Mouse (Mus musculus) embryonic fibroblast, embryonic 13.5 days (primary cell): ENCODE measurements around the gene Spns2. TPM values are rescaled to one million over a fixed set of nuclear protein-coding genes. Genes with fewer than 3 reads are reported as not detected.

ENCODE experiments used
- H3K27ac ChIP-seq: 2 replicates; pipeline ENCODE4 v1.5.1; 2012; ENCODE audit warnings: low read length, control low read depth, inconsistent platforms; ENCODE audit not compliant: insufficient read depth
- H3K4me1 ChIP-seq: 2 replicates; pipeline ENCODE4 v1.6.1; 2011; ENCODE audit warnings: low read length; ENCODE audit not compliant: control insufficient read depth, insufficient read depth
- H3K4me3 ChIP-seq: 2 replicates; pipeline ENCODE4 v1.5.1; 2011; ENCODE audit warnings: mild to moderate bottlenecking, control low read depth, low read length; ENCODE audit not compliant: insufficient read depth
- CTCF ChIP-seq: IDR thresholded peaks from 2 replicates; pipeline ENCODE4 v1.5.1; 2011; ENCODE audit warnings: mild to moderate bottlenecking, control low read depth, low read length, moderate library complexity, borderline replicate concordance; ENCODE audit not compliant: insufficient read depth
- POLR2A ChIP-seq: IDR thresholded peaks from 2 replicates; pipeline ENCODE4 v1.6.1; 2011; ENCODE audit warnings: low read depth, mild to moderate bottlenecking, control low read depth, low read length, moderate library complexity
- polyA plus RNA-seq: library from polyadenylated mRNA; stranded (reverse); fragments of >200 nt; gene quantifications from 2 replicates; pipeline ENCODE4 v1.2.4, GENCODE M21; 2011; ENCODE audit warnings: low read depth; ENCODE audit not compliant: missing spikeins, insufficient read length

Gene Spns2
- polyA plus RNA-seq, 1 experiment, result 1.3 TPM

GRCm38 (mm10) chr11:72415155-72415554 lies 74.5 kb downstream of the Spns2 start:
- Histone ChIP-seq H3K27ac (no peak overlapping the region), H3K4me1 (peaks cover 5% of the 10 kb centered on the region; the same call in 1 of the 2 replicates), H3K4me3 (no peak overlapping the region)
- TF ChIP-seq CTCF, result no peak
- TF ChIP-seq POLR2A, result no peak

- H3K4me3 ChIP-seq, result no peak overlapping the region
- no peak overlapping the region for H3K27ac ChIP-seq
- TF ChIP-seq POLR2A (no peak), CTCF (no peak)
- H3K4me1 ChIP-seq, result peaks cover 5% of the 10 kb centered on the region; the same call in 1 of the 2 replicates
Measured at GRCm38 (mm10) chr11:72413601-72414190, 76.0 kb downstream of the Spns2 start.

DNA sequence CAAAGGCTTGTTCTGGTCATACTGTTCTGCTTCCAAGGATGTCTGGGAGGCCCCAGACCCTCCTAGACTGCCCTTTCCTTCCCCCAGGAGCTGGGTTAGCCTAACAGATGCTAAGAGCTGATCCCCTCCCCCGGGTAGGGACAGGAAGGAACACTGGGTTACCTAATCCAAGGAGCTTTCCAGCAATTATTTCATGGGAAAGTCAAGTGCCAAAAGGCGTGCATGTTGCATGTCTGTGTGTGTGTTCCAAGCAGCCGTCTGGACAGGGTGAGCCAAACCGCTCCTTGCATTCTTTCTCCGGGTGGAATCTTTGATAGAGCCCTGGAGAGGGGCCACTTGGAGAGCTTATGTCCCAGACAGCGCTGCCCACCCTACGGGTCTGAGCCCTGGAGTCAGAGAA lies 76.7 kb downstream of the Spns2 start:
- H3K4me1 ChIP-seq, result peaks cover 5% of the 10 kb centered on the region; the same call in 1 of the 2 replicates
- no peak overlapping the region for H3K4me3 ChIP-seq
- TF ChIP-seq CTCF (no peak), POLR2A (no peak)
- no peak overlapping the region for H3K27ac ChIP-seq

- no peak overlapping the region for H3K4me3 ChIP-seq
- no peak overlapping the region for H3K27ac ChIP-seq
- H3K4me1 ChIP-seq, result peaks cover 5% of the 10 kb centered on the region; the same call in 1 of the 2 replicates
- no peak for TF ChIP-seq POLR2A
- TF ChIP-seq CTCF, result no peak
Measured at GRCm38 (mm10) chr11:72411945-72412344, 77.8 kb downstream of the Spns2 start.

DNA sequence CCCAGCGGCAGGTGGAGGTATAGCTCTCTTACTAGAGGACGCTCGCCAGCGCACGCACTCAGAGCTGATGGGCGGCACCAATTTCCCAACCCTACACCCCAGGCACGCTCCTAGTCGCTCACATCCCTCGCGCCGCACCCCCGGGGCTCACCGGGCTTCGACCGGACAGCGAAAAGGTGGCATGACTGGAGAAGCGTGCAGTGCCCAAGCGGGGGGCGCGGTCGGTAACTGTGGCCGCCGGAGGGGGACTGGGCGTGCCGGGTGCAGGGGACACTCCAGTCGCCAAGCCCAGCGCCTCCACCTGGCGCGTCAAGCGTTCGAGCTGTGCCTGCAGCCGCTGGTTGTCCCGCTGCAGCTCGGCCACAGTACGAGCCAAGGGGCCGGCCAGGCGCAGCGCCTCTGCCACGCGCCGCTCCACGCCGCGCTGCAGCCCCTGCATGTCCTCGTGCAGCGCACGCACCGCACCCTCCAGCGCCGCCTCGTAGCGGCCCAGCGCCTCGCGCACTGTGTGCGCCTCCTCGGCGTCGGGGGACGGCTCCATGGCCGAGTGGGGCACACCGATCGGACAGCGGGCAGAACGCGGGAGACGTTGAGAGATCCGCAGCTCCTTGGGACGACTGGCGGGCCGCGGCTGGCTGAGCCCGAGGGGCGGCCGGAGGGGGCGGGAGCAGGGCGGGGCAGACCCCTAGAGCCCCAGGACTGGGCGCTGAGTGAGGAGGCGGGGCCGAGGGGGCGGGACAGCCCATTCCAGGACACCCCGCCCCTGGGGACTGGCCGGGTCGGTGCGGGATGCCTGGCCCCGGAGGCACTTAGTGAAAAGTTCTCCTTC lies 78.4 kb downstream of the Spns2 start, which contains the start of gene Smtnl2:
Gene Smtnl2, minus strand, starts transcription at position 621 of the 829 bp plus-strand sequence.
- peaks cover 5% of the 10 kb centered on the region; the same call in 1 of the 2 replicates for H3K4me1 ChIP-seq
- peak within 1 kb of the TSS; percentile 53 for H3K4me3 ChIP-seq
- no peak within 1 kb of the TSS for H3K27ac ChIP-seq
- TF ChIP-seq CTCF, result no peak
- peak; percentile 33; the same call in 1 of the 2 replicates for TF ChIP-seq POLR2A

GRCm38 (mm10) chr11:72410521-72411092 lies 79.1 kb downstream of the Spns2 start:
- no peak overlapping the region for H3K27ac ChIP-seq
- peak overlapping the region; percentile 11; the same call in 1 of the 2 replicates for H3K4me3 ChIP-seq
- H3K4me1 ChIP-seq, result peaks cover 5% of the 10 kb centered on the region; the same call in 1 of the 2 replicates
- no peak for TF ChIP-seq POLR2A
- no peak for TF ChIP-seq CTCF

GRCm38 (mm10) chr11:72409649-72410385 lies 79.9 kb downstream of the Spns2 start:
- no peak overlapping the region for H3K4me3 ChIP-seq
- no peak for TF ChIP-seq POLR2A
- no peak for TF ChIP-seq CTCF
- H3K4me1 ChIP-seq, result peaks cover 5% of the 10 kb centered on the region; the same call in 1 of the 2 replicates
- no peak overlapping the region for H3K27ac ChIP-seq

- H3K27ac ChIP-seq, result no peak overlapping the region
- TF ChIP-seq CTCF, result no peak
- TF ChIP-seq POLR2A, result no peak
- no peak overlapping the region for H3K4me3 ChIP-seq
- peaks cover 5% of the 10 kb centered on the region; the same call in 1 of the 2 replicates for H3K4me1 ChIP-seq
Measured at GRCm38 (mm10) chr11:72408451-72409170, 81.1 kb downstream of the Spns2 start.
